Mouse (Mus musculus): Measurements from ENCODE around the gene Plagl1.

- TF ChIP-seq CTCF (IDR thresholded peaks at IDR 0.05; ENCODE audit: low read depth, low read length) (no peak), TAL1 (conservative IDR thresholded peaks at IDR 0.05; ENCODE audit: low read depth, low read length) (no peak)
Measured at GRCm38 (mm10) chr10:13100061-13100648, 39.9 kb downstream of the Plagl1 start.

All from G1E (cell line).